In genomic region chr6:99522359-99523108, GRCm38 (mm10) we compare ENCODE assay signal across 8 mouse cellular contexts. TPM values are rescaled to one million over a fixed set of nuclear protein-coding genes. Genes with fewer than 3 reads are reported as not detected.
DNase-seq lines count a peak whose midpoint lies in the region; ATAC-seq lines count a peak whose summit lies in the region.

Gene Foxp1 (minus strand): TSS chr6:99522721.

- H3K36me3 ChIP-seq in forebrain, embryonic 11.5 days (ENCODE audit: control insufficient read depth, insufficient read depth, low read length) = no peaks in the 10 kb centered on the region; the same call in 1 of the 2 replicates
- peaks cover 14% of the 10 kb centered on the region; the same call in 1 of the 2 replicates for H3K36me3 ChIP-seq in heart, embryonic 15.5 days
- H3K36me3 ChIP-seq in liver, embryonic 13.5 days = no peaks in the 10 kb centered on the region
- no peaks in the 10 kb centered on the region for H3K36me3 ChIP-seq in stomach, embryonic 14.5 days (ENCODE audit: control insufficient read depth, insufficient read depth, low read length)

- ATAC-seq in forebrain, embryonic 11.5 days (replicated peaks; ENCODE audit: low FRiP score) = peak; percentile 55
- ATAC-seq in heart, embryonic 15.5 days (replicated peaks; ENCODE audit: insufficient number of reproducible peaks, insufficient read depth, low FRiP score, low read depth) = peak; percentile 24; the same call in 1 of the 2 replicates
- peak; percentile 45 for ATAC-seq in liver, embryonic 13.5 days (ENCODE audit: low read depth)
- ATAC-seq in stomach, embryonic 14.5 days (ENCODE audit: insufficient number of reproducible peaks, insufficient read depth, low FRiP score, low read depth) = no peak

- peak within 1 kb of the TSS; percentile 98 for H3K27ac ChIP-seq in forebrain, embryonic 11.5 days (ENCODE audit: low read depth, low read length)
- H3K27ac ChIP-seq in heart, embryonic 15.5 days = peak within 1 kb of the TSS; percentile 100
- peak within 1 kb of the TSS; percentile 93 for H3K27ac ChIP-seq in liver, embryonic 13.5 days
- H3K27ac ChIP-seq in stomach, embryonic 14.5 days (ENCODE audit: low read length) = peak within 1 kb of the TSS; percentile 100

- peak; percentile 93 for DNase-seq in CD4-positive, CD25-positive, alpha-beta regulatory T cell, adult 2 months (ENCODE audit: low read depth, low spot score)
- peak; percentile 67 for DNase-seq in brain, embryonic 18.5 days (ENCODE audit: low read depth, low spot score)
- DNase-seq in forebrain, embryonic 11.5 days (ENCODE audit: low spot score) = peak; percentile 91
- DNase-seq in kidney, postnatal 14 days = peak; percentile 89
- peak; percentile 54 for DNase-seq in liver, embryonic 13.5 days
- peak; percentile 79 to 83 for DNase-seq in natural killer cell, adult 2 months (ENCODE audit: low spot score in 2 of 2)

- H3K27me3 ChIP-seq in forebrain, embryonic 11.5 days (ENCODE audit: control insufficient read depth, insufficient read depth, low read length) = no peaks in the 10 kb centered on the region
- H3K27me3 ChIP-seq in heart, embryonic 15.5 days = no peaks in the 10 kb centered on the region
- peaks cover 25% of the 10 kb centered on the region for H3K27me3 ChIP-seq in liver, embryonic 13.5 days
- H3K27me3 ChIP-seq in stomach, embryonic 14.5 days (ENCODE audit: control insufficient read depth, insufficient read depth, low read length) = no peaks in the 10 kb centered on the region

- H3K4me3 ChIP-seq in forebrain, embryonic 11.5 days (ENCODE audit: low read depth, low read length) = peak within 1 kb of the TSS; percentile 86
- peak within 1 kb of the TSS; percentile 87 for H3K4me3 ChIP-seq in heart, embryonic 15.5 days
- H3K4me3 ChIP-seq in liver, embryonic 13.5 days (replicated peaks) = peak within 1 kb of the TSS; percentile 81
- H3K4me3 ChIP-seq in stomach, embryonic 14.5 days (ENCODE audit: low read depth, low read length) = peak within 1 kb of the TSS; percentile 86

- peaks cover 5% of the 10 kb centered on the region; the same call in 1 of the 2 replicates for H3K4me1 ChIP-seq in forebrain, embryonic 11.5 days (replicated peaks; ENCODE audit: control insufficient read depth, insufficient read depth, low read length)
- peaks cover 12% of the 10 kb centered on the region for H3K4me1 ChIP-seq in heart, embryonic 15.5 days (replicated peaks)
- H3K4me1 ChIP-seq in liver, embryonic 13.5 days (replicated peaks) = peaks cover 16% of the 10 kb centered on the region
- H3K4me1 ChIP-seq in stomach, embryonic 14.5 days (ENCODE audit: control insufficient read depth, insufficient read depth, low read length) = peaks cover 11% of the 10 kb centered on the region; the same call in 1 of the 2 replicates

- peaks cover 4% of the 10 kb centered on the region; the same call in 1 of the 2 replicates for H3K9me3 ChIP-seq in forebrain, embryonic 11.5 days (ENCODE audit: control insufficient read depth, low read length)
- H3K9me3 ChIP-seq in heart, embryonic 15.5 days (replicated peaks) = no peaks in the 10 kb centered on the region
- H3K9me3 ChIP-seq in liver, embryonic 13.5 days (replicated peaks) = peaks cover 6% of the 10 kb centered on the region; the same call in 1 of the 2 replicates
- peaks cover 3% of the 10 kb centered on the region; the same call in 1 of the 2 replicates for H3K9me3 ChIP-seq in stomach, embryonic 14.5 days (ENCODE audit: control insufficient read depth, low read depth, low read length)

- peak within 1 kb of the TSS; percentile 67 for H3K4me2 ChIP-seq in forebrain, embryonic 11.5 days (ENCODE audit: low read depth, low read length, severe bottlenecking)
- peak within 1 kb of the TSS; percentile 87 for H3K4me2 ChIP-seq in heart, embryonic 15.5 days
- peak within 1 kb of the TSS; percentile 91 for H3K4me2 ChIP-seq in liver, embryonic 13.5 days
- H3K4me2 ChIP-seq in stomach, embryonic 14.5 days (replicated peaks; ENCODE audit: low read depth, low read length) = peak within 1 kb of the TSS; percentile 73

- WGBS in forebrain, embryonic 11.5 days = under 1% methylated on average over 71 of the region's 72 CpGs
- WGBS in heart, embryonic 15.5 days = under 1% methylated on average over 72 of the region's 72 CpGs
- WGBS in liver, embryonic 13.5 days (ENCODE audit: insufficient replicate concordance) = 1% methylated on average over 71 of the region's 72 CpGs
- under 1% methylated on average over 70 of the region's 72 CpGs for WGBS in stomach, embryonic 14.5 days

- peak within 1 kb of the TSS; percentile 98 for H3K9ac ChIP-seq in forebrain, embryonic 11.5 days (ENCODE audit: low read length)
- peak within 1 kb of the TSS; percentile 96 for H3K9ac ChIP-seq in heart, embryonic 15.5 days
- H3K9ac ChIP-seq in liver, embryonic 13.5 days = peak within 1 kb of the TSS; percentile 85
- peak within 1 kb of the TSS; percentile 96 for H3K9ac ChIP-seq in stomach, embryonic 14.5 days (replicated peaks; ENCODE audit: low read depth, low read length)

RNA-seq across cellular contexts. Expression of gene Foxp1, which starts in this region (rescaled TPM):
- 91.1 and 91.5 TPM in 2 replicates for polyA plus RNA-seq in forebrain, embryonic 11.5 days (2014; fragmentation: Nextera tagmentation; extraction: Ambion mirVana)
- polyA plus RNA-seq in heart, embryonic 15.5 days (2015; fragmentation: Nextera tagmentation; extraction: Ambion mirVana) = 66.8 and 77.5 TPM in 2 replicates
- 14.2 and 16.7 TPM in 2 replicates for polyA plus RNA-seq in liver, embryonic 13.5 days (2015; fragmentation: Nextera tagmentation; extraction: Ambion mirVana)
- polyA plus RNA-seq in stomach, embryonic 14.5 days (2014; fragmentation: Nextera tagmentation; extraction: Ambion mirVana) = 190 TPM in 2 replicates
